Mouse (Mus musculus) neutrophil, adult 5-6 weeks (primary cell): ENCODE data around the gene Bbs7. TPM values are rescaled to one million over a fixed set of nuclear protein-coding genes. Genes with fewer than 3 reads are reported as not detected.
"Not testable (repeated sequence)": the region's sequence is repeated elsewhere in the genome, so short reads cannot be mapped to it uniquely, and the experiment has no call there.

Experiments used
- ATAC-seq: fragments of 151-379, 151-347 bp; 2 replicates; pipeline ENCODE4 v1.8.0; 2017; ENCODE audit warnings: mild to moderate bottlenecking, moderate TSS enrichment; ENCODE audit not compliant: insufficient number of reproducible peaks, poor library complexity, low FRiP score, severe bottlenecking; ENCODE audit errors: extremely low read depth
- total RNA-seq: library from RNA; stranded (forward); fragments of 200-1000 nt; gene quantifications from 2 replicates; pipeline ENCODE4 v1.2.3, GENCODE M21; 2017

Gene Bbs7
- total RNA-seq = 0.37 and 1.2 TPM in 2 replicates

DNA sequence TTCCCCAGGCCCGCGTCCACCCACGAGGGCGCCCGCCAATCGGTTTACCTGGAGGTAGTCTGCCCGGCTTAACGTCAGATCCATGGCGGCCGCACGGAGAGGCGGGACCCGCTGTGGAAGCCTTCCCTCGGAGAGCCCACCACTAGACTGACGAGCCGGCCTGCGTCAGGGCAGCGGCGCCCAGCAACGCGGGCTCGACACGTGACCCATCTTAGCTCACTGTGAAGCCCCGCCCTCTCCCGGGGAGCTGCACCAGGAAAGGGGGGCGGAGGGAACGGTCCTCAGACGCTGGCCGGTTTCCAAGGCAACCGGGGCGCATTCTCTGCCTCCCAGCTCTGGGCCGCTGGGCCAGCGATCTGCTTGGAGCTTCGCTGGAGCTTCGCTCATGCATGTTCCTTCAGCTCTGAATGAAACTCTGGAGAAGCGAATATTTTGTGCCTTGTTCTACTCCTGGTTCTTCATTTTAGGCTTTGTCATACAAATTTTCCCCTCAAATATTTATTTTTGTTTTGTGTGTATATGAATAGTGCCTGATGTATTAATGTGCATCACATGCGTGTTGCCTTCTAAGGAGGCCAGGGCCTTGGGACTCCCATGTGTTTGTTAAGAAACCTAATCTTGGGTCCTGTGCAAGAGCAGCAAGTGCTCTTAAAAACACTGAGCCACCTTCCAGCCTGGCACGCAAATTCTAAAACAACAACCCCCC is at the start of gene Bbs7:
Gene Bbs7 (minus strand): TSS at position 276 of the 706 bp plus-strand sequence.
- ATAC-seq = 0 out of 2 replicates have a peak, but pooled peaks have one; percentile 44

DNA sequence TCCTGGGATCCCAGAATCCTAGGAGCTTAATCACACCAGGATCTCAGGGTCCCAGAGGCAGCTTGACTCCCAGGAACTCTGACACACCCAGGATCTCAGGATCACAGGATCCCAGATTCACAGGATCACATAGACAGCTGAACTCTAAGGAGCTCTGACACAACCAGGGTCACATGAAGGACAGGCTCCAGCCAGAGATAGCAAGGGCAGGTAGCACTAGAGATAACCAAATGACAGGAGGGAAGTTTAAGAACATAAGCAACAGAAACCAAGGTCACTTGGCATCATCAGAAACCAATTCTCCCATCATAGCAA is 31.9 kb upstream of the Bbs7 start:
- ATAC-seq = not testable (repeated sequence)

DNA sequence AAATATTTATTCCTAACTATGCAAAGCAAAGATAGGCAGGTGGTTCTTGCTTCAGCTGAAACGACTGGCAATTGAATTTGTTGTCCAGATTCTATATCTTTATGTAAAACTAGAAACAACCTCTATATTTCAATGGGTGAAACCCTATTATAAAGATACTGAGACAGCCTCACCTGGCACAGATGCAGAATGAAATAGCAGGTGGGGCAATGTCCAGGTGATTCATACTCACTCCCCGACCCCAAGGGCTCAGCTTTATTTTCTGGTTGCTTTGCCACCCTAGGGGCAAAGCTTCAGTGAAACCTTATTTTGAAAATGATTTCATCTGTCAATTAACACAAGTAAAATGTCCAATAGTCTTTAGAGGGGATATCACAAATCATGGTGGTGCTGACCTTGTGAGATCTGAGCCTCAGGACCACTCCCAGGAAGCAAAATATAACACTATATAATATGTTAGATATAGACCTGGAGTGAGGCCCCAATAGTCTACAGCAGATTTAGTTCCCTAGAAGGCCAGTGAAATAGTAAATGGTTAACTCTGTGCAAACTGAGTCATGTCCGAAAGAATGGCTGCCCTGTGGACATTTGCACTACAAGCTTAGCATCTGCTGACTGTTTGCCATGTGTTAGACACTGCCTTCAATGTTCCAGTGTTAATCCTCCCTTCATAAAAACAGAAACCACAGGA is 31.4 kb upstream of the Bbs7 start:
- no peak for ATAC-seq

DNA sequence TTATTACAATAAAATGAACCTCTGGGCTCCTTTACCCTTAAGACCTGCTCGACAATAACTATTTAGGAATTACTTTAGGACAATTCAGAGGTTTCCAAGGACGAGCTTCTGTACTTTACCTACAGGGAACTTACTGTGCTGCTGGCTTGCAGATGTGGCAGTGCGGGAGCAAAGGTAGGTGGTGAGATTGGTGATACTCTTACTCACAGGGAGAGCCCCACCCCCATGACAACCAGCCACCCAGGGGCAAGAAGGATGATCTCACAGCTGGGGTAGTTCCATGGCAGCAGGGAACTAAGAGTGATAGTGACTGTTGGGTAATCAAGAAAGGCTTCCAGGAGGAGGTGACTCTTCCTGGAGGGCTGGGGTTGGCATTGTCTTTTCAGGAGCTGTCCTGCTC is 30.1 kb upstream of the Bbs7 start:
- no peak for ATAC-seq

DNA sequence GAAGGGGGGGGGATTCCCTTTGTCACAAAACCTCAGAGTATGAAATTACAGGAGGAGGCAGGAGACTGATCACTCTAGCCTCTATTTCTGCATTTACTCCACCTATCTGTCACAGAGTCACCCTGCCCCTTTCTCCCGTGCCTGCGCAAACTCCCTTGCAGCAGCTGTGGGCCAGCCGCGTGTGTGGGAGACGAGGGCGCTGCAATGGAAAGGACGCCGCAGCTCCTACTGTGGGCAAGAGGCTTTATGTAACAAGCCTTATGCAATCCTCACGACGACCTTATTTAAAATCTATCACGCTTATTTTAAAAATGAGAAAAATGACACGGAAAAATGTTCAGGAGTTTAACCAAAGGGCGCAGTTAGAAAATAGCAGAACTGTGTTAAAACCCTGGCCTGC is 29.5 kb upstream of the Bbs7 start:
- no peak for ATAC-seq

DNA sequence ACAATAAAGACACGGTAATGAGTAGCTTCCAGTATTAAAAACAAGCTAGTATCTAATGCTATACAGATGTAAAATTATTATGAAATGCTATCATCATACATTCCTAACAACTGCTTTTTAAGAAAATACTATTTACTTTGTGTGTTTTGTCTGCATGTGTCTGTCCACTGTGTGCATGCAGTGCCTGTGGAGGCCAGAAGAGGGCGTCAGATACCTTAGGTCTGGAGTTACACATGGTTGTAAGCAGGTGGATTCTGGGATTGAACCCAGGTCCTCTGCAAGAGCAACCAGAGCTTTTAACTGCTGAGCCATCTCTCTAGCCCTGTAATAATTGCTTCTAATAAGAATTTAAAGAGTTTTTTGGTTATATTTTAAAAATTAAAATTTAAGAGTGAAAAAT is 27.5 kb upstream of the Bbs7 start:
- no peak for ATAC-seq

DNA sequence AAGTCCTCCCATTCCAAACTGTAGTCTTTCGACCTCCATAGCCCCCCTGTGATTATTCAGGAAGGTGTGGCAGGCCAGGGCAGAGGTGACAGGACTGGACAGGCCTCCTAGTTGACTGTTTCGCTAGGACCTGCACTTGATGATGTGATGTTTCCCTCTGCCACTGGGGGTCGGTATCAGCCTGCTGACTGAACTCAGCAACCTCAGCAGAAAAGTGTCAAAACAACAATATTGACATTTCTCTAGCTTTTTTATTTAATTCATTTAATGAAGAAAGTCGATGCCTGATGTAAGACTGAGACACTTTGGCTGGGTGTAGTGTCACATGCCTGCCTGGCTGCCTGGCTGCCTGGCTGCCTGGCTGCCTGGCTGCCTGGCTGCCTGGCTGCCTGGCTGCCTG is 22.2 kb upstream of the Bbs7 start:
- no peak for ATAC-seq

DNA sequence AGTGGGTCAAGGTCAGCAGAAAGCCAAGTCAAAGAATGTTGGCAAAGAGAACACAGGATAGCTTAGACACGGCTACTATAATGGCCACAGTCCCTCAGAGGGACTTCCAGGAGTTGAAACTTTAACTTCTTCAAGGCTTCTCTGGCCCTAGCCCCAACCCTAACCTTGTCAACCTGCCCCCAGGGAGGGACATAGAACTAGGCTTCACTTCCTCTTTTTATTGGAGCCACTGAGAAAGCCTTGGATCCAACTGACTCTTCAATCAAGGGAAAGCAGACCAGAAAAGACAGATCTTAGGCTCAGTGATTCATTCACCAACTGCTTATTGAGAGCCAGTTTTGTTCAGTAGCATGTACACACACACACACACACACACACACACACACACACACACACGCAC is 13.5 kb upstream of the Bbs7 start:
- no peak for ATAC-seq

DNA sequence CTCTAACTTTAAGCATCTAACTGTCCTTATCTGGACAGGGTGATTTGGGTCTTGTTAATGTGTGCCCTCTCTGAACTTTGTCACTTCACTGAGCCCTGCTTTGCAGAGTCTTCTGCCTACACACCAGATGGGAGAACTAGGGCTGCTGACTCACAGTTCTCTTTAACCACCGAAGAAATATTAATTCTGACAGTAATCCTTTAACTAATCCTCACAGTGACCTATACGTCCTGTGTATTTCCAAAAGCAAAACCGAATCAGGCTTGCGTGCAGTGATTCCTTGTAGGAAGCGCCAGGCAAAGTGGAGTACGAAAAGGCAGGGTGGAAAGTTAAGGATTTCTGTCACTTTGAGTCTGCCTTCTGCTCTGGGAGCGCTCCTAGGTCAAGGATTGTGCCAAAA is 4.9 kb upstream of the Bbs7 start:
- no peak for ATAC-seq

DNA sequence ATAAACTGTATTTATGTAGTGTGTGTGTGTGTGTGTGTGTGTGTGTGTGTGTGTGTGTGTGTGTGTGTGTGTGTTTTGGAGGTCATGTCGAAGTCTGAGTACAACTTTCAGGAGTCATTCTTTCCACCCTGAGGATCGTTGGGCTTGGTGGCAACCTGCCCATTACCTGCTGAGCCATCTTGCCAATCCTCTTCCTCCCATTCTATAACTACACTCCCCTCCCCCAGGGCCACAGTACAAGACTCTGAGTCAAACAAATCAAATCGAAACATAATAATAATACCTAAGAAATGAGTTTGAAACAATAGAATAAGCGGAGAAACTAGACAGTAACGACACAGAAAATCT is 605 bp upstream of the Bbs7 start:
- no peak for ATAC-seq

DNA sequence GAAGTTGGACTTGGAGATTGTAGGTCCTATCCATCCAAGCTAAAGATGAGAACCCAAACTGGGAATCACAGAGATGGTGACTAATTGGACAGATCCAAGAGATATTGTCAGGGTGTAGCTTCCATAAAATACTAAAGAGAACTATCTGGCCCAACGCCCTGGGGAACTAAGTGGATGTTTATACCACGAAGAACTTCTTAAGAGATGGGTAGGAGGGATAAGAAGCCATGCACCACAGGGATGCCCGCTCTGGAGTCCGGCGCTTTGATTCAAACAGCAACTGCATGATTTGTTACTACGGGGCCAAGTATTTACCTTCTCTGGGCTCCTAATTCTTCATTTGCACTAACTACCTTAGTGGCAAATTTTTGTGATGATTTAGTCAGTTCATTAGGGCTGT is 590 bp downstream of the Bbs7 start:
- ATAC-seq = no peak

DNA sequence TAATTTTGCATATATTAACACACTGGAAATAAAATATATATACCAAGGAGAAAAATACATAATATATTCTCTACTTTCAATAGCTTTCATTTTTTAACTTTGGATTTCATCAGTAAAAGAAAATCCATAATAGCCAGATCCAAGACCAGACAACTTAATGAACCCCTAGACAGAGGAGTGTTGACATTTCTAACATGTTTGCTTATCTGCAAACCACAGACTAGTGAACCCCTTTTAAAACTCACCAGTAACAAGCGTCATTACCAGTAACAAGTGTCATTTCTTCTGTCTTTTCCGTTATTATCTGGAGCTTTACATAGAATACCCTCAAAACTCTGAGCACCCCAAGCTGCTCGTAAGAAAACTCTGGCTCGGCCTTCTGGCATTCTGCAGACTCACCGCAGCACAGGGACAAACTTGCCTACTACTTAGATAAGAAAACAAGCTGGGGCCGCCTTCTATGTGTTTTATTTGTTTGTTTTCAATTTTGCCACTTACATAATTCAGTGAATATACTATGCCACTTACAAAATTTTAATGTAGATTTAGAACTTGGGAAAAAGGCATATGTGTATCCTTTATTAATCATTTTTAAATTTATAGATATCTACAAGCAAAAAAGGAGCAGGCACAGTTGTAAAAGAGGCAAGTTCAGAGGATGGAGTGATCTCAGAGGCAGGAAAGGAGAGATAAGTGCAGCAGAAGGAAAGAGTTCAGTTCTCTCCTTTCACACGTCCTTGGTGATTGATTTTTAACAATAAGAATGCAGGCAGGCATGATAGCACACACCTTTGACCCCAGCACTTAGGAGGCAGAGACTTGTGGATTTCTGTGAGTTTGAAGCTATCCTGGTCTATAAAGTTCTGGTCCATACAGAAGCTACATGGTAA is 7.1 kb downstream of the Bbs7 start:
- no peak for ATAC-seq

DNA sequence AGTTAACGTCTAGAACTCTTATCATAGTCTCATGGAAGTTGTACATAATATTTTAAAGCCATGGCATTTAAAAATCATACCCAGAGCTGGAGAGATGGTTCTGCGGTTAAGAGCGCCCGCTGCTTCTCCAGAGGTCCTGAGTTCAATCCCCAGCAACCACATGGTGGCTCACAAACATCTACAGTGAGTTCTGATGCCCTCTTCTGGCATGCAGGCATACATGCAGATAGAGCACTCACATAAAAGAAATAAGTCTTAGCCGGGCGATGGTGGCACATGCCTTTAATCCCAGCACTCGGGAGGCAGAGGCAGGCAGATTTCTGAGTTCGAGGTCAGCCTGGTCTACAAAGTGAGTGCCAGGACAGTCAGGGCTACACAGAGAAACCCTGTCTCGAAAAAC is 13.5 kb downstream of the Bbs7 start:
- not testable (repeated sequence) for ATAC-seq

DNA sequence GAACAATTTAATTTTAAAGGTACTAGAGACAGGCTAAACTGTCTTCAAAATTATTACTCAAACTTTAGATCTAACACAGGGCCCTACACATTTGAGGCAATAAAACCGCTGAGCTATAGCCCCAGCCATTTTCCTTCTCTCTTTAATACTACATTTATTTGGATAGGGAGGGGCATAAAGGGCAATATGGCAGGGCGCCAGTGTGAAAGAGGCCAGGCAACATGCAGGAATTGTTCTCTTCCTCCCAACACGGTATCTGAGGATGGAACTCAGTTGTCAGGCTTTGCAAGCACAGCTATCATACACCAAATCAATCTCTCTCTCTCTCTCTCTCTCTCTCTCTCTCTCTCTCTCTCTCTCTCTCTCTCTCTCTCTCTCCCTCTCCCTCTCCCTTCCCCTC is 14.5 kb downstream of the Bbs7 start:
- ATAC-seq = no peak

DNA sequence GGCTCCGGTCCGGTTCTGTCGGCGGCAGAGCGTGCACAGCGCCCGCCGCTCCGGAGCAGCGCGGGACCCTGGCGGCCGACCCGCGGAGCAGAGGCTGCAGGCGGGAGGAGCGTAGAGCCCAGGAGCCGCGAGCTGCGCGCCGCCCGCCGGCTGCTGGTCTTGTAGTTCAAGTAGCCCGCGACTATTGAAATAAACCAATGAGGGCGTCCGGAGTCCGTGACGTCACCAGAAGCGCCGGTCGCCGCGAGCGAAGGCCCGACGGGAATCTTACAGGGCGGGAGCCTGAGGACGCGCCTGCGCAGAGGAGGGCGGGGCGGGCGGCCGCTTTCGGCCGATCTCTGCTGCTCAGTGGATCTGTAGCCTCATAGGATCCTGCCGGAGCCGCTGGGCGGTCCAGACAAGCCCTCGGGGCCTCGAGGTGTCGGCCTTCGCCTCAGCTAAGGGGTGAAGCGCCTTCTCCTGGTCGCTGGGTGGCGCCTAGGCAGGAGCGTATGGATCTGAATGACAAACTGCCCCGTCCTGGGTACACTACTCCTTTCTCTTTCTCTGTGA is 41.4 kb downstream of the Bbs7 start, which contains the start of gene Ccna2:
Gene Ccna2 (minus strand): TSS at position 324 of the 552 bp plus-strand sequence.
- ATAC-seq = peak; percentile 96

DNA sequence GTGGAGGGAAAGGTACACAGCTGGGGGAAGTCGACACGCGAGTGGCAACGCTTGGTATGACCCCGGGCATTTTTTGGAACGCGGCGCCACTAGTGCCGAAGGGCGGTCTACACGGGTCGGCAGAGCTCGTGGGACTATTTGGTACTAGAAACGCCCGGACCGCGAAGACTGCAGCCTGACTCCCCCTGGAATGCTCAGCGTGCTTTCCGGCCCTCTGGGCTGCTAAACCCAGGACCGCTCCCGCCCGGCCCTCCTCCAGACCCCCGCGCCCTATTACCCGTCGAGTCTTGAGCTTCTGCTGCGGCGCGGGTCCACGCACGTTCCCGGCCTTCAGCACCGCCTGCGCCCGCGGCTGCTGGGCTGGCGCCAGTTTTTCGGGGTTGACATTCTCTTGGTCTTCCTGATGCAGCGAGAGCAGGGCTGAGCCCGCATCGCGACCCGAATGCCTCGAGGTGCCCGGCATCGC is 41.9 kb downstream of the Bbs7 start:
- ATAC-seq = no peak

DNA sequence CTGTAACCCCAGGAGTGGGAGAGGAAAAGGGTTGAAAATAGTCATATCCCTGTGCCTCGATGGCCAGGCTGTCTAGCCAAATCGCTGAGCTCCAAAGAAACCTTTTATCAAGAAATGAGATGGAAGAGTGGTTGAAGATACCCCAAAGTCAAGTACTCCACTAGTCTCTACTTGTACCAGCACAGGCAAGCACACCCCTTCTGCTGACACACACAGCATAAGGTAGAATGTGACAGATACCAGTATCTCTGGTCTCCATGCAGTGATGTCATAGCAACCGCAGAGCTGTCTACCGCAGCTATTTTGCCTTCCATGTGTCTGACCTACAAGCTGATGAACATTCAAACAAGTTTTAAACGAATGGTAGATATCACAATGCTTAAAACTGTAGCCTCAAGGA is 43.4 kb downstream of the Bbs7 start:
- no peak for ATAC-seq

DNA sequence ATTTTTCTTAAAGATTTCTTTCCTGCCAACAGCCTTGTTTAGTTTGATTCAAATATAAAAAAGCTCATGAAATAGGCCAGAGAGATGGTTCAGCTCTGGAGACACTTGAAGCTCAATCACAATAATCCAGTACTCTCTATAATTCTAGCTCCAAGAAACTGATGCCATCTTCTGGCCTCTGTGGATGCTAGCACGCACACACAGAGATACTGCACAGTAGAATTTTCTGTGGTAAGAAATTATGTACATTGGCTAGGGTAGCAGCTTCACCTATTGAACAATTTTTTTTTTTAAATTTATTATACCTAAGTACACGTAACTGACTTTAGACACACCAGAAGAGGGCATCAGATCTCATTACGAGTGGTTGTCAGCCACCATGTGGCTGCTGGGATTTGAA is 49.6 kb downstream of the Bbs7 start:
- ATAC-seq = no peak

DNA sequence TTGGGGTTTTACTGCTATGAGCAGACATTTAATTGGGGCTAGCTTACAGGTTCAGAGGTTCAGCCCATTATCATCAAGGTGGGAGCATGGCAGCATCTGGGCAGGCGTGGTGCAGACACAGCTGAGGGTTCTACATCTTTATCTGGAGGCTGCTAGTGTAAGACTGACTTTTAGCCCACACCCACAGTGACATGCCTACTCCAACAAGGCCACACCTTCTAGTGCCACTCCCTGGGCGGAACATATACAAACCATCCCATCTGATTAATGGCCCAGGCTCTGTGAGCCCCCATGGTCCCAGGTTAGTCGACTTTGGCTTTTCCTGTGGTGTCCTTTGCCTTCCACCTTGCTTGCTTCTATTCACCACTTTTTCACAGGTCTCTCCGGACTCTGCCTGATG is 53.7 kb downstream of the Bbs7 start:
- ATAC-seq = no peak

DNA sequence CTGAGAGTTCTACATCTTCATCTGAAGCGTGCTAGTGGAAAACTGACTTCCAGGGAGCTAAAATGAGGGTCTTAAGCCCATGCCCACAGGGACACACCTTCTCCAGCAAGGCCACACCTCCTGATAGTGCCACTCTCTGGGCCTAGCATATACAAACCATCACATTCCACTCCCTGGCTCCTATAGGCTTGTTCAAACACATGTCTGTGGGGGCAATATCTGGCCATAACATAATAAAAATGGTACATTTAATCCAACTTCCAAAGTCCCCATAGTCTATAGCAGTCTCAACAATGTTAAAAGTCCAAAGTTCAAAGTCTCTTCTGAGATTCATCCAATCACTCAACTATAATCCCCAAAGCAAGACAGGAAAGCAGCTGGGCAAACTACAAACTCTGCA is 55.7 kb downstream of the Bbs7 start:
- no peak for ATAC-seq
